Mouse (Mus musculus) liver, postnatal 0 days (tissue): Measurements from ENCODE around the gene Chd2.

ENCODE experiments used
- CTCF ChIP-seq: sonication (generic); IDR thresholded peaks from 2 replicates; pipeline ENCODE4 v1.5.1; 2016; ENCODE audit warnings: antibody characterized with exemption, low read depth
- EP300 ChIP-seq: IDR thresholded peaks from 2 replicates; pipeline ENCODE4 v1.6.1; 2016; ENCODE audit warnings: antibody characterized with exemption, low read depth, mild to moderate bottlenecking

GRCm38 (mm10) chr7:73481094-73481493 lies 60.5 kb downstream of the Chd2 start:
- TF ChIP-seq EP300 (no peak), CTCF (no peak)
